In genomic region chr6:83078324-83078858, GRCm38 (mm10) we compare ENCODE assay signal across 1 mouse cellular context.
TF ChIP-seq lines count a peak whose summit lies in the region.

No protein-coding gene starts in this region.

TF ChIP-seq in C2C12, 6 proteins besides CTCF, POLR2A, EP300 and RAD21:
- peak; percentile 26 for TF ChIP-seq MAX (IDR thresholded peaks at IDR 0.05)
- no peak for TF ChIP-seq USF1 (IDR thresholded peaks at IDR 0.05; ENCODE audit: low read depth)
